Mouse (Mus musculus) heart, embryonic 12.5 days (tissue): ENCODE measurements around the gene Zcchc24. TPM values are rescaled to one million over a fixed set of nuclear protein-coding genes. Genes with fewer than 3 reads are reported as not detected.
A peak's percentile ranks its signal among the peaks of the same experiment; 100 is the strongest.

Experiments used
- ATAC-seq: fragments of 200-750 bp; cut with Nextera tagmentation; 2 replicates; pipeline ENCODE4 v1.8.0; 2017; ENCODE audit warnings: moderate TSS enrichment, moderate library complexity; ENCODE audit not compliant: insufficient number of reproducible peaks, low FRiP score
- H3K27ac ChIP-seq: fragments of 300-500 bp; sonication (generic); 2 replicates; pipeline ENCODE4 v1.5.1; 2016; ENCODE audit warnings: mild to moderate bottlenecking, moderate library complexity; ENCODE audit not compliant: poor library complexity, severe bottlenecking
- H3K27me3 ChIP-seq: fragments of 300-500 bp; sonication (generic); replicated peaks from 2 replicates; pipeline ENCODE4 v1.6.1; 2016; ENCODE audit warnings: mild to moderate bottlenecking, moderate library complexity
- H3K36me3 ChIP-seq: fragments of 300-500 bp; sonication (generic); 2 replicates; pipeline ENCODE4 v1.6.1; 2016; ENCODE audit warnings: mild to moderate bottlenecking, moderate library complexity
- H3K4me1 ChIP-seq: fragments of 300-500 bp; sonication (generic); replicated peaks from 2 replicates; pipeline ENCODE4 v1.6.1; 2016; ENCODE audit warnings: mild to moderate bottlenecking
- H3K4me2 ChIP-seq: fragments of 300-500 bp; sonication (generic); 2 replicates; pipeline ENCODE4 v1.6.1; 2016; ENCODE audit warnings: mild to moderate bottlenecking, moderate library complexity
- H3K4me3 ChIP-seq: fragments of 300-500 bp; sonication (generic); 2 replicates; pipeline ENCODE4 v1.5.1; 2016; ENCODE audit warnings: mild to moderate bottlenecking
- H3K9ac ChIP-seq: fragments of 300-500 bp; sonication (generic); 2 replicates; pipeline ENCODE4 v1.6.1; 2016; ENCODE audit warnings: mild to moderate bottlenecking, moderate library complexity
- H3K9me3 ChIP-seq: fragments of 300-500 bp; sonication (generic); replicated peaks from 2 replicates; pipeline ENCODE4 v1.6.1; 2016; ENCODE audit warnings: mild to moderate bottlenecking, moderate library complexity
- WGBS: fragments of 180-500 bp; shearing (Covaris S2); methylation state at CpG from one replicate; pipeline ENCODE4 v1.1.7; 2016; 5-methylcytosine and 5-hydroxymethylcytosine counted together
- polyA plus RNA-seq: library from polyadenylated mRNA; unstranded; fragments of >200 nt; fragmentation: Nextera tagmentation; extraction: Ambion mirVana; gene quantifications from 2 replicates; pipeline ENCODE4 v1.2.1, GENCODE M21; 2016

Zcchc24 gene
- polyA plus RNA-seq, 1 experiment from 2014 or later, result 30.4 TPM

DNA sequence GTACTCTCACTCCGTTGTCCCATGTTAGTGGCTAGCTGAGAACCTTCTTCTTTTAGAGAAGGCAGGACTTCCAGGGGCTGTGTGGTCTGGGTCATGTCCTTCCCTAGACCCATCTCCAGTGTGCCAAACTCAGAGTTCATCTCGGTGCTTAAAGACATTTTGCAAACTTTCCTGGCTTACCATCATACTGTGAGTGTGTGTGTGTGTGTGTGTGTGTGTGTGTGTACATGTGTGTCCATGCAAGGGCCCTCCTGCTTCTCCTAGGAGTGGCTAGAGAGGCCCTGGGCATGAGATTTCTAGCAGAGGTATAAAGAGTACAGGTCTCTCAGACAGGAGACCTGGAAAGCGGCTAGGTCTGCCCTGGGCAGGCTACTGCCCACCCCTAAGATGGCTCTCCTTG lies 32.7 kb downstream of the Zcchc24 start:
- peak overlapping the region; percentile 92 for H3K27ac ChIP-seq
- 73% methylated on average over 3 of the region's 3 CpGs for WGBS
- ATAC-seq, result no peak
- H3K4me3 ChIP-seq, result no peak overlapping the region
- H3K4me2 ChIP-seq, result 0 out of 2 replicates have a peak overlapping the region, but pooled peaks have one; percentile 11
- H3K36me3 ChIP-seq, result peaks cover 11% of the 10 kb centered on the region
- peaks cover 71% of the 10 kb centered on the region for H3K4me1 ChIP-seq
- no peaks in the 10 kb centered on the region for H3K27me3 ChIP-seq
- peak overlapping the region; percentile 42 for H3K9ac ChIP-seq
- no peaks in the 10 kb centered on the region for H3K9me3 ChIP-seq

DNA sequence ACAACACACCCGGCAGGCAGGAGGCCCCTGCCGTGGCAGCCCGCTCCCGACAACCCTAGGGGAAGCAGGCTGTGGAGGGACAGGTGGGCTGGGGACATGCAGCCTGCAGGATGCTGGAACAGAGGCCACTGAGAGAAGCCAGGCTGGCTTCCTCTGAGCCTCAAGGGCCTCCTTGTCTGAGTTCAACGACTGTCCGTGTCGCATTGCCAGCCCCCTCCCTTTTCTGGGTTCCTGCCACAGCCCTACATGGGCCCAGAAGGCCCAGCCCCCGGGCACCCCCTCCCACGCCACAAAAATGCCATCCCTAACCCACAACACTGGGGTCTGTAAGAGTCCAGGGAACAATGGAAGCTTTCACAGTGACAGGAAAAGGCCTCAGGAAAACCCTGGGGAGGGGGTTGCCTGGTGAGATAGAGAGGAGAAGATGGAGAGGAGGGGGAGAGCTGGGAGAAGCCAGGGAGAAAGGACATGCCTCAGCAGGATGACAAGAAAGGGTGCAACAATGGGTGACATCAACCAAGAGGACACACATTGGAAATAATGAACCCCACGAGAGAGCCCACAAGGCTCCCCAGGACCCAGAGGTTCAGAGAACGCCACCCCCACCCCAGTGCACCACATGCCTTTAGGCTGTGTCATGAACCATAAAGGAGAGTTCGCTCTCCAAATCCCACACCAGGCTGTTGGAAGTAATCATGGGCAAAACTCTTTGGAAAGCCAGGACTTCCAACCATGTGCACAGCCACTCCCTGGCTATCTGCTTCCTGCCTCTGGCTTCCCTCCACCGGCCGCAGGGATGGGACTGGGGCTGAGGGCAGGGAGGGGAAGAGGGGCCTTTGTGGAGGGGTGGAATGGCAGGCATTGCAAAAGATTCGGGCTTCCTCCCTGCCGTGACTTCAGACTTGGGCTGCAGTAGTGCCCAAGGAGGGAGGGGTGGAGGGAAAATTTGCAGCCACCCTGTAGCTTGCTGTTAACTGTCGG lies 33.8 kb downstream of the Zcchc24 start:
- no peaks in the 10 kb centered on the region for H3K27me3 ChIP-seq
- H3K4me3 ChIP-seq, result no peak overlapping the region
- H3K9ac ChIP-seq, result peak overlapping the region; percentile 53
- peaks cover 60% of the 10 kb centered on the region for H3K4me1 ChIP-seq
- H3K27ac ChIP-seq, result peak overlapping the region; percentile 92
- peaks cover 6% of the 10 kb centered on the region for H3K36me3 ChIP-seq
- WGBS, result 26% methylated on average over 17 of the region's 17 CpGs
- ATAC-seq, result peak; percentile 58
- peak overlapping the region; percentile 6; the same call in 1 of the 2 replicates for H3K4me2 ChIP-seq
- H3K9me3 ChIP-seq, result no peaks in the 10 kb centered on the region

DNA sequence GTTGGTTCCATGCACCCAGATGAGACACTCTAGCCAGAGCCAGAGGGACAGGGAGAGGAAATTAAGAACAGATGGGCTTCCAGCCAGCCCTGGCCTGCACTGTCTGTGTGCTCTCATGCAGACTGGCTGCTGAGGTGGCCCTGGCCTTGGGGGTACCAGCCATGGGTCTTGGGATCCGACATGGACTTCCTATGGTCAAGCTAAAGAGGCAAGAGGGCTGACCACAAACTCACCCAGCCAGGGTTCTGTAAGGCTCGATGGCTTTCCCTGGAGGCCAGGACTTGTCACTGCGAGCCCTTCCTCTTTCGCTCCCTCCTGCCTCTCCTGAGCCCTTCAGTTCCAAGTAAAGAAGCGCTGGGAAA lies 41.7 kb downstream of the Zcchc24 start:
- Histone ChIP-seq H3K9me3 (no peaks in the 10 kb centered on the region), H3K4me1 (peaks cover 37% of the 10 kb centered on the region), H3K36me3 (peaks cover 8% of the 10 kb centered on the region; the same call in 1 of the 2 replicates), H3K27ac (peak overlapping the region; percentile 1; the same call in 1 of the 2 replicates), H3K9ac (no peak overlapping the region), H3K27me3 (no peaks in the 10 kb centered on the region), H3K4me3 (no peak overlapping the region), H3K4me2 (no peak overlapping the region)
- 69% methylated on average over 5 of the region's 5 CpGs for WGBS
- peak; percentile 56; the same call in 1 of the 2 replicates for ATAC-seq

DNA sequence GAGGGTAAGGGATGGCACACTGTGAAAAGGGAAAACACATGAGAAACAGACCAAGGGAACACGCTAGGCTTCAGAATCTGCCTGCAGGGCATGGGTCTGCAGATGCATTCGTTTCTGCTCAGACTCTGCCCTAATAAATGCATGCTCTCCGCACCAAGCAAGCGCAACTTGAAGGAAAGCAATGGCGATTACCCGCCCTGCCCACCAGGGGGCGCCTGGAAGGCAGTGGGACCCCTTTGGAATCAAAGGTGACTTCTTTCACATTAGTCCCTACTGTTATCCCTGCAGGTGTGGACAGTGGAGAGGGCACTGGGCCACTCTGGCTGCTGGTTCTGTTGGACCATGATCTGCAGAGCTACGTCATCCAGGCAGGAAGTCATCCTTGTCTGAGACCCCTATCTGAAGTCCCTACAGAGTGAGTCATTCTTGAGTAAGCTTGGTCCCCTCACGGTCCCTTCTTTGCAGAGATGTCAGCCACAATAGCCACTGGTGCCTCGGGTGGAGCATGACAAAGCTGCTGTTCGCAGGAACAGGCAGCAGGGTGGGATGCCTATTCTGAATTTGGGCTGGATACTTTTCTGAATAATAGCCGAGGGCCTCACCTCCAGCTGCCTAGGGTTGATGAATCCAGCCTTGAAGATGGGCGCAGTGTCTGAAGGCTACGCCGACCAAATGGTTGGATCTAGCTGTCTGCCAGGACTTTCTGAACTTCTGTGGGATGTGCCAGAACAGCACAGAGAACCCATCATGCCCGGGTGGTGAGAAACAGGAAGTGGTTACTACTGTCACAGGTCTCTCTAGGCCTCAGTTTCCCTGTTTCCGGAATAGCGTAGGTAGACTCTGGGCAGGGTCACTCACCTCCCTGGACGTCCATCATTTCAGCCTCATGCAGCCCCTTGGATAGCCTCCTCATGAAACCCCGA lies 42.4 kb downstream of the Zcchc24 start:
- ATAC-seq, result peak; percentile 40
- no peaks in the 10 kb centered on the region for H3K27me3 ChIP-seq
- H3K36me3 ChIP-seq, result peaks cover 10% of the 10 kb centered on the region
- peak overlapping the region; percentile 75; the same call in 1 of the 2 replicates for H3K27ac ChIP-seq
- H3K4me3 ChIP-seq, result no peak overlapping the region
- no peaks in the 10 kb centered on the region for H3K9me3 ChIP-seq
- no peak overlapping the region for H3K9ac ChIP-seq
- peaks cover 38% of the 10 kb centered on the region for H3K4me1 ChIP-seq
- 43% methylated on average over 20 of the region's 20 CpGs for WGBS
- no peak overlapping the region for H3K4me2 ChIP-seq

DNA sequence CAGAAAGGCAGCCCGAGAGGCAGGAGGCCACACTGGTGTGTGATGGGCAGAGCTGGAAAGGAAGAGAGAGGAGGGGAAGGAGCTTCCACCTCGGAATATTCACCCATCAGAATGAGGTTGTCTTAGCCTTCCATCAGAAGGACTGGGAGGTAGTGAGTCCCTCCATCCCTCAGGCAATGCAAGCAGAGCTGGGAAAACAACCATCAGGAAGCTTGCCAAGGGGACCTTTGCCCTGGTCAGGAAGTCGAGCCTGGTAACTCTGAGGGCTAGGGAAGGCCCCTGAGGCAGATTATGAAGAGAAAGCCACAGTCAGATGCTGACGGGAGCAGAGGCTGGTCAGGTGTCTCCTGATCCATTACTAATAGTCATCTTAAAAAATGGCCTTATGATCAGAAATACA lies 43.1 kb downstream of the Zcchc24 start:
- H3K9ac ChIP-seq, result no peak overlapping the region
- peak overlapping the region; percentile 75 for H3K27ac ChIP-seq
- H3K4me3 ChIP-seq, result no peak overlapping the region
- 31% methylated on average over 4 of the region's 4 CpGs for WGBS
- no peak; the same call in 1 of the 2 replicates for ATAC-seq
- peaks cover 15% of the 10 kb centered on the region for H3K36me3 ChIP-seq
- no peaks in the 10 kb centered on the region for H3K9me3 ChIP-seq
- H3K4me2 ChIP-seq, result no peak overlapping the region
- peaks cover 38% of the 10 kb centered on the region for H3K4me1 ChIP-seq
- no peaks in the 10 kb centered on the region for H3K27me3 ChIP-seq

DNA sequence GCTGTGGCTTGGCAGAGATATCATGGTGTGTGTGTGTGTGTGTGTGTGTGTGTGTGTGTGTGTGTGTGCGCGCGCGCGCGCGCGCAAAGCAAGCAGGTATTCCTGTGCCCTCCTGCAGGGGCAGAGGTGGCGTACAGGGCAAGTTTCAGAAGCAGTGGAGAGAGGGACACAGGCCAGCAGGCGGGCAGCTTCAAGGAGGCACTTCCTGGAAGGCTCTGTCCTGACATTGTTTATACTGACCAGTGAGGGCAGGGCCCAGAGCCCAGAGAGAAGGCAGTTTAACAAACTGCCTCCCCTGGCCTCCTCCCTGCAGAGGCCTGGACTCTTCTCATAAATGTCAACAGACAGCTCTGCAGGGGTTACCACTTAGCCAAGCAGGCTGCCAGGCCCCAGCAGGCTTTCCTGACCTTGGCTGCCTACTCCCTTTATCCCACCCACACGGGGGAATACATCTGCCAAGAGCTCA lies 43.8 kb downstream of the Zcchc24 start:
- Histone ChIP-seq H3K4me1 (peaks cover 38% of the 10 kb centered on the region), H3K27me3 (no peaks in the 10 kb centered on the region), H3K9me3 (no peaks in the 10 kb centered on the region), H3K36me3 (peaks cover 16% of the 10 kb centered on the region), H3K27ac (peak overlapping the region; percentile 75), H3K4me2 (no peak overlapping the region), H3K4me3 (no peak overlapping the region), H3K9ac (peak overlapping the region; percentile 37; the same call in 1 of the 2 replicates)
- 70% methylated on average over 7 of the region's 11 CpGs for WGBS
- ATAC-seq, result peak; percentile 54

DNA sequence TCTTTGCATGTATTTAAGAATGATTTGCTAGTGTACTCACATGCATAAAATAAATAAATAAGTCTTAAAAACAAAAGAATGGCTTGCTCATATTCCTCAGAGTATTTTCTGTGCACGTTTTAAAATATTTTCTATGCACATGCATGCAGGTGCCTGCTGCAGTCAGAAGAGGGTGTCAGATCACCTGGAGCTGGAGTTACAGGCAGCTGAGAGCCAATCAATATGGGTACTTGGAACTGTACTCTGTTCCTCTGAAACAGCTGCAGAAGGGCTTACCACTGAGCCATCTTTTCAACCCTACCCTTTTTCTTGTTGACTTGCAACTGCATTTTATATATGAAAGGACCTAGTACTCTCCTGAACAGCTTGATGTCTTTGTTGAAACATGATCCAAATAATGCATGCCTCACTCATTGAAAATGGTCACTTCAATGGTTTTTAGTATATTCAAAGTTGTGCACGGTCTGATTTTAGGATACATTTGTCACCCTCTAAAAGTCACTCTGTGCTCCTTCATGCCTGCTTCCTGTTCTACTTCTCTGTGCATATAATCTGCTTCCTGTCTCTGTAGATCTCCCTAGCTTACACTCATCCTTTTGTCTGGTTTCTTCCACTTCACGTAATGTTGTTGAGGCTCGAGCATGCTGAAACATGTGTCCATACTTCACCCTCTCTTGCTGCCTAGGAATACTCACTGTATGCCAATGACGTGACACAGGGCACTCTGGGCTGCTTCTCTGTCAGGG lies 47.7 kb downstream of the Zcchc24 start:
- Histone ChIP-seq H3K27ac (no peak overlapping the region), H3K36me3 (peaks cover 23% of the 10 kb centered on the region), H3K27me3 (no peaks in the 10 kb centered on the region), H3K4me2 (no peak overlapping the region), H3K4me3 (no peak overlapping the region), H3K4me1 (peaks cover 50% of the 10 kb centered on the region), H3K9me3 (no peaks in the 10 kb centered on the region), H3K9ac (no peak overlapping the region)
- 83% methylated on average over 5 of the region's 5 CpGs for WGBS
- no peak for ATAC-seq

DNA sequence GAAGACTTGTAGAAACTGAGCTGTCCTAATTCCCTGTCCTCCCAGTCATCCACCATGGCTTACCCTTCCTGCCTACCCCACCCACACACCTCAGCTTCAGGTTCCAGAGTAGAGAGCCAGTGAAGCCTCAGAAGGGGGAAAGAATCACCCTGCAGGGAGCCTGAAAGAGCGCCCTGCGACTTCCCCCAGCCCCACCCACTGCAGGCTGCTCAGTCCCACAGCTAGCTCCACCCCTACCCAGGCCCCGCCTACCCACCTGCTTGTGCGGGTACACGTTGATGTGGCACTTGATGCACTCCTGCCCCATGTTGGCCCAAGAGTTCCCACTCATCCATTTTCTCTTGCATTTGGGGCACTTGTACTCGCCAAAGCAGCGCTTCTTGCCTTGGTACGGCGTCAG lies 49.5 kb downstream of the Zcchc24 start:
- Histone ChIP-seq H3K4me3 (no peak overlapping the region), H3K27me3 (no peaks in the 10 kb centered on the region), H3K9me3 (no peaks in the 10 kb centered on the region), H3K36me3 (peaks cover 40% of the 10 kb centered on the region), H3K9ac (no peak overlapping the region), H3K27ac (no peak overlapping the region), H3K4me2 (no peak overlapping the region), H3K4me1 (peaks cover 32% of the 10 kb centered on the region)
- no peak for ATAC-seq
- WGBS, result 57% methylated on average over 9 of the region's 9 CpGs

DNA sequence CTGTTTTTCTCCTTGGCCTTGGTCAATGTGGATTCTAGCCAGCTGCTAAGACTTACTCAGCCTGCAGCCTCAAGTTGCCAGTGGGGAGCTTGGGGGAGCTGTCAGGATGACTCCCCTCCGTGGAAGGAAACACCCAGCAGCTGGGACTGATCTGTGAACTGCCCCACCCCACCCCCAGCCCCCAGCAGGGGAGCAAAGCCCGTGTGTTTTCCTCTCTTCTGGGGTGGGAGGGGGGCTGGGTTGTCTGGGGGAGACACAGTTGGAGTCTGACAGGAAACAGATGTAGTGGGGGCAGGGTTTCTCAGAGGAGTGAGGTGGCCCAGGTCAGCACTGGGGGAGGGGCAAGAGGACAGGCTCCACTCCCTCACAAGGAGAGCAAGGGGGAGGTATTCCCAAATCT lies 50.4 kb downstream of the Zcchc24 start:
- H3K4me2 ChIP-seq, result no peak overlapping the region
- no peak overlapping the region for H3K4me3 ChIP-seq
- peak overlapping the region; percentile 15; the same call in 1 of the 2 replicates for H3K27ac ChIP-seq
- no peaks in the 10 kb centered on the region for H3K9me3 ChIP-seq
- peaks cover 49% of the 10 kb centered on the region for H3K36me3 ChIP-seq
- H3K4me1 ChIP-seq, result peaks cover 35% of the 10 kb centered on the region
- H3K27me3 ChIP-seq, result no peaks in the 10 kb centered on the region
- WGBS, result 0% methylated on average over 2 of the region's 2 CpGs
- ATAC-seq, result peak; percentile 60
- peak overlapping the region; percentile 24; the same call in 1 of the 2 replicates for H3K9ac ChIP-seq

DNA sequence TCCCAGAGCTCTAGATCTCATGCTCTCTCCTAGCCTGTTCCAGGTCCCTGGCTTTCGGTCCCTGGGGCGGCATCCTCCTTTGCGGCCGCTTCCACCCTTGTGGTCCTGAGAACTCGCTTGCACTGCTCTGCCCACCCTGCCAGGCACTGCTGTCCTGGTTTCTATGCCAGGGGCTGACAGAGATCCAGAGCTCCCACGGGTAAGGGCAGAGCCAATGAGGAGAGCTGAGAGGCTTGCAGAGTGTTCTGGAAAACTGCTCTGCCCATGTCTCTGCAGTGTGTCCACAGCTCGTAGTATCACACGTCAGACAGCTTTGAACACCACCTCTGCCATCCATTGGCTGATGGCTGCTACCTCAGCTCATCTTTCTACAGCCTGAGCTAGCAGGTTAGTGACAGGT lies 51.1 kb downstream of the Zcchc24 start:
- H3K9ac ChIP-seq, result no peak overlapping the region
- 72% methylated on average over 8 of the region's 8 CpGs for WGBS
- no peak overlapping the region for H3K27ac ChIP-seq
- no peaks in the 10 kb centered on the region for H3K9me3 ChIP-seq
- no peak for ATAC-seq
- H3K27me3 ChIP-seq, result no peaks in the 10 kb centered on the region
- H3K36me3 ChIP-seq, result peaks cover 49% of the 10 kb centered on the region
- H3K4me3 ChIP-seq, result no peak overlapping the region
- peaks cover 40% of the 10 kb centered on the region for H3K4me1 ChIP-seq
- H3K4me2 ChIP-seq, result no peak overlapping the region
